Mouse (Mus musculus): ENCODE results near the gene Atp6v0d1. TPM values are rescaled to one million over a fixed set of nuclear protein-coding genes. Genes with fewer than 3 reads are reported as not detected.

The Atp6v0d1 gene
- total RNA-seq, 1 experiment from 2014 or later = 33.4 TPM

DNA sequence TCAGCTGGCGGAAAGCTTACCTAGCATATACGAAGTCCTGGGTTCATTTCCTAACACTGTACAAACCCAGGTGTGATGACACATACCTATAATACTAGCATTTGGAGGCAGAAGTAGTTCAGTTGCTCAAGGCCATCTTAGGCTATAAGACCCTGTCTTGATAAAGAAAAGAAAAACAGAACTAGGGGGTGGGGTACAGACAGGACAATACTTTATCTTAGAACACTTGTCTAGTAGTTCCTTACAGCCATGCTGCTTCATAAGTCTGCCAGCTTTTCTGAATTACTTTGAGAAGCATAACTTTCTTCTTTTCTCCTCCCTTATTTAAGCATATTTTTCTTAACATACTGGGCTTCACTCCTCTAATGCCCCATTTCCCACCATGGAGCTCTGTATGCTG lies 23.0 kb downstream of the Atp6v0d1 start:
- no peak for ATAC-seq (replicated peaks; ENCODE audit: low read depth, poor library complexity, severe bottlenecking)

DNA sequence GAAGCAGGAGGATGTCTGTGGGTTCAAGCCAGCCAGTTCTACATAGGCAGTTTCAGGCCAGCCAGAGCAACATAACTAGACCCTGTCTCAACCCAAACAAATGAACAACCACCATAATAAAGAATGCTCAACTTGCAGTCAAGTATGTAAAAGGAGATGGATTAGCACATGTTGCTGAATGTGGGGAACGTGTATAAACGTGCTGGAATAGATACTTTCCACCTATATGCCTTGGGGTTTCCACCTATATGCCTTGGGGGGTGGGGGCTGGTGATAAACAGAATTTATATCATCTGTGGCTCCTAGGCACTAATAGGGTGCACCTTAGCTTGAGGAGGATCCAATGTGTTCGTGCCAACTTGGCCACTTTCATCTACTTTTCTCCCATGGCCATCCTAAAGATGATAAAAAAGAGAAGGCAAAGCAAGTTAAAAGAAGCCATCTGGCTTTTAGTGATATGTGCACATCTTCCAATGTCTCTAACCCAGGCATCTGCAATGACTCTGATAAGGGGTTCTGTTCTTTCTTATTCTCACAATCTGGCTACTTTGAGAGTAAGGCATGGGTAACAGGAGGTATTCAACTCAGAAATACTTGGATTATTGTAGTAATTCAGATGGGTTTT lies 23.7 kb downstream of the Atp6v0d1 start:
- ATAC-seq (replicated peaks; ENCODE audit: low read depth, poor library complexity, severe bottlenecking) = peak; percentile 66

DNA sequence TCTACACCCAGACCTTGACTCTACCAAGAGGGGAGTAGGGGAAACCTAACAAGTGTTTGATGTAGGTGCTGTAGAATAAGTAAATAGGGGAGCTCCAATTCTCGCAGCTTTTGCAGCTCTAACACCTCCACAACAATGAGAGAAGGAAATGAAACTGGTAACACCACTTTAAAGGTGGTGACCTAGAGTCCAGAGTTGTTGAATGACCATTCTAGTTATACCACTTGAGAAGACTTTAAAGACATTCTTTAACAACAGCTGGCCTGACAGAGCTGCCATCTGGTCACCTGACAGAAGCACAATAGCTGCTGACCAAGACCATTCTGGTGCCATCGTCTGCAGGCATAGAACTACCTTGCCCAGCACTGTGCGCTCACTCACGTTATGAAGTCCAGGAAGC lies 26.9 kb downstream of the Atp6v0d1 start:
- ATAC-seq (replicated peaks; ENCODE audit: low read depth, poor library complexity, severe bottlenecking) = no peak

DNA sequence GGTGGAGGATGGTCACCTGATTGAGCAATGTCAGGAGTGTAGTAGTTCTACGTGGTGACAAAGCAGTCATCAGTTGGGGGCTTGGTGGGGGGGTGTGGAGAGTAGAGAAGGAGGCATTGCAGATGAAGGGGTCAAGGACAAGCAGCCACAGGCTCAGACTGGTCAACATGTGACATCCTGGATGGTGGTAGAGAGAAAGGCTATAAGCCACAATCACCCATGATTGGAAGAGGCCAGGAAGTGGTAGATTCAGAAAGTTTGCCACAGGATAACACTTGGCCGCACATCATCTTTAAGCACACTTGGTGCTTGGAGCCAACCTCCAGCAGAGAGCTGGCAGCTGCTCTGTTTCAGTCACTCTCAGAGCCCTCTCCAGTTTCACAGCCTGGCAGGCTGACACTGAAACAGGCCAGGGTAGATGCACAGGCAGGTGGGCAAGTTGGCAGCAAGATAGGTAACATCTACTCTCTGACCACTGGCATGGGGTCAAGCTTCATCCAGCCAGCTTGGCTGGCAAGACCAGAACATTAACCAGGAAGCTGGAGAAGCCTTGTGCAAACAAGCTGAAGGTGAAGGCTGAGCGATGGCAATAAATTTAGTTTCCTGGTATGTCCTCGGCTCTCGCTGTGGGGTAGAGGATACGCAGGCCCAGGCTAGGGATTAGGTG lies 28.7 kb downstream of the Atp6v0d1 start:
- ATAC-seq (replicated peaks; ENCODE audit: low read depth, poor library complexity, severe bottlenecking) = no peak

DNA sequence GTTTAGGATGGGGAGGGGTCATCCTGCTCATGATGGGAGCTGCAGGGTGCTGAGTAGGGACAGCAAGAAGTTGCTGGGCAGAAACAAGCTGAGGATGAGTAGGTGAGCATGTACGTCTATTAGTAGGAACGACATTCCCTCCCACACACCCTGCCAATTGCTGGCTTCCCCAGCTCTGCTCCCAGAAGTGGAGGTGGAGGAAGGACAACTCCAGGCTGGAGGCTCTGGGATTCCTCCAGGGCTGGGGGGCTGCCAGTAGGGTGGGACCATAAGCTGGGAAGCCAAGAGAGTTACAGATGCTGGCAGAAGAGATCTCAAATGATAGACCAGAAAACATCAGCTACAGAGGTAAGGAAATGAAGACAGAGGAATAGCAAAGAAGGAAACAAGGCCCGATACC lies 29.3 kb downstream of the Atp6v0d1 start:
- ATAC-seq (replicated peaks; ENCODE audit: low read depth, poor library complexity, severe bottlenecking) = no peak

DNA sequence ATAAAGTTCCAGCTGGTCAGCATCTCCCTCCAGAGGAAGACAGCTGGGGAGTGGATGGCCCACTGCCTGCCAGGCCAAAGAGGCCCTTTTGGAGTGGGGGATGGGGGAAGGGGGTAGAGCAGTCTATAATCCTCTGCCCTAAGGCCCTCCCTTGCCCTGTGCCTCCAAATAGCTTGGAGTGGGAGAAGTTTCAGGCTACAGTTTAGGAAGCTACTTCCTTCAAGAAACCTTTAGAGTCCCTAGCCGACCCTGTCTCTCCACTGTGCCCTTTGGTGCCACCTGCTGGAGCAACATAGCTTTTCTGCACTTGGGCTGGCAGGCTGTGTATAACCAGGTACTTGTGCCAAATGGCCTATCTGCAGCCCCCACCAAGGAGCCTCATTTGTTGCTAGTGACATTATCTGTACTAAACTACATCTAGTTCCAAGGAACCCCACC lies 31.9 kb downstream of the Atp6v0d1 start:
- peak; percentile 89 for ATAC-seq (replicated peaks; ENCODE audit: low read depth, poor library complexity, severe bottlenecking)

DNA sequence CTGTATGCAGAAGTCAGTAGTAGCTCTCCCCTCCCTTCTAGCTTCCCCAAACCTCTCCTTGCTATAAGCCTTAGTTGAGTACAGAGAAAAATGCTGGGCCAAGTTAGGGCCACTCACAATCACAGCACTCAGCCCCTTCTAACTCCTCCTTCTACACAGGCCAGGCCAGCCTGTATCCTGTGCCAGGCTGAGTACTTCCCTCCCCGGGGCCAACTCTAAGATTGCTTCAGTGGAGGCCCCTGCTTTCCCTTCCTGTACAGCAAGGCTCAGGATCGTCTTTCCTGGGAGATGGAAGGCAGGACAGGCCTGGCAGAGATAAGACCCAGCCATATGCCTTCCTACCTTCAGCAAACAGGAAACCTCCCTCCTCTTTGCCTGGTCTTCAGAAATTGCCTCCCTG lies 32.4 kb downstream of the Atp6v0d1 start:
- ATAC-seq (replicated peaks; ENCODE audit: low read depth, poor library complexity, severe bottlenecking) = no peak

DNA sequence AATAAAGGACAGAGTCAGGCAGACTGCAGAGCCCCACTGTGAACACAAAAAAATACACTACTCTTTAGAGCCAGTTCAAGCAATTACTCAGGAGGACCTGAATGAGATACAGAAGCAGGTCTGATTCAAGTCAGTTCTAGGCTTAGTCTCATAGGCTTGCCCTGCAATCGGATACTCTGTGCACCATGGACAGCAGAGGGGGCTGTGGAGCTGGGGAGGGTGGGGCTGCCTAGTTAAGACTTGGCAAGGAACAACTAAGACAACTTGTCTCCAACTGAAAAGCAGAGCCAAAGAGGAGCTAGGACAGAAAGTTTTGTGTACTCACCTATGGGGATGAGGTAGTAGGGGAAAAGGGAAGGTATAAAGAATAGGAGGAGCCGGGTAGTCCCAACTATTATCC lies 34.1 kb downstream of the Atp6v0d1 start:
- peak; percentile 63 for ATAC-seq (replicated peaks; ENCODE audit: low read depth, poor library complexity, severe bottlenecking)

DNA sequence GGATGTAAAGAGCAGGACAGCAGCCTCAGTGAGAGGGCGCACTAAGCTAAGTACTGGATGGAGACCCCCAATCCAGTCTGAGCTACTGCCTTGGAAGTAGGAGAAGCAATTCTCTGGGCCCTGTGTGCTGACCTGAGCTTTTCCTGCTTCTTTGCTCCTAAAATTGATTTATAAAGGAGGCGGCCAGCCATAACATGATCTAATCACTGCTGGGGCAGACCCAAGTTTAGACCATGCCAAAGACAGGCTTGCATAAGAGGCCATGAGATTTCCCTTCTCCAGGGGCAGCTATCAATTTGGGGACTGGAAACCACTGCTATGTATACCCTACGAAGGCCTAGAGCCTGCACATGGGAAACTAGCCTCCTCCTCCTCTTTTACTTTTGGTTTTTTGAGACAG lies 36.6 kb downstream of the Atp6v0d1 start:
- ATAC-seq (replicated peaks; ENCODE audit: low read depth, poor library complexity, severe bottlenecking) = no peak

DNA sequence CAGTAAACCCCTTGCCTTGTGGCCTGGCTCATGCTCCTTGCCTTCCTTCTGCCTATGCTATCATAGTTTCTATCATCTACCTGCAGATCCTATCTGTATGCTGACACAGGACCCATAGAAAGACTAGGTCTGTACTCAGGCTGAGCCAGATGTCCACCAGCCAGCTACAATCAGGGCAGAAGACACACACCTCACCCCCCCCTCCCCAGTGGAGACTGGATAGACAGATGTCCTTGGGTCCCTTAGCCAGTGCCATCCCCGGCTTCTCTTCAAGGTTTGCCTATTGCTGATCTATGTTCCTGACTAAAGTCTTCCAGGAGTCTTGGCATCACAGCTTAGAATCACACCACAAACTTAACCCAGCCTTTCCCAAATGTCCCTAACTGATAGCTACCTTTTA lies 37.6 kb downstream of the Atp6v0d1 start:
- no peak for ATAC-seq (replicated peaks; ENCODE audit: low read depth, poor library complexity, severe bottlenecking)

DNA sequence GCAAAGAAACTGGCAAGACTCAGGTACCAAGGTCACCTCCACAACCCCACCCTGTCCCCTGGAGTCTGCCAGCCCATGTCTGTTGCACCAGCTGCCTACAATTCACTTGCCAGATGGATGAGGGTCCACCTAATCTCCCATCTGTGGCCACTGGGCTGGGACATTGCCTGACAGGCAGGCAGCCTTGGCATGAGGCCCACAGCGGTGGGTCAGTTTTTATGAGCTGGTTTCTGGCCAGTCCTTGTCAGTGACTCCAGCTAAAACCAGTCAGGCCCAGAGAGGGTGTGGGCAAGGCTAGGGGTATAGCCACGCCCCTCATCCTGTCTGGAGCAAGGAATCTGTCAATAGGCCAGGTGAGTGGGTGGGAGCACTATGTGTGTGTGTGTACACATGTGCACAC lies 38.7 kb downstream of the Atp6v0d1 start:
- ATAC-seq (replicated peaks; ENCODE audit: low read depth, poor library complexity, severe bottlenecking) = no peak

DNA sequence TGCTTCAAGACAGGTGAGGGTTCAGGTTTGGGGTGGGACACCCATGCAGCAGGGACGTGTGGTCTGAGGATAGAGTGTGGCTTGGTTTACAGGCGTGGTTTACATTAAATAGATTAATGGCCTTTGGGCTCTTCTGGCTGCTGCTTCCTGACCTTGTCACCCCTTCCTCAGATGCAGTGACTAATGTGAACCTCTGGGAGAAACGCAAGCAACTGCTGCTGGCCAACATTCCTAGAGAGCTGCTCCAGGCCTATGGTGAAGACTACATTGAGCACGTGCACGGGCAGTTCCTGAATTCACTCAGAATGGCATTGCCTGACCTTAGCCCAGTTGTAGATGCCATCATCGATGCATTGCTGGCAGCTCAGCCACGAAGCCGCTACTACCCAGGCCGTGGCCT lies 43.0 kb downstream of the Atp6v0d1 start:
- no peak for ATAC-seq (replicated peaks; ENCODE audit: low read depth, poor library complexity, severe bottlenecking)

DNA sequence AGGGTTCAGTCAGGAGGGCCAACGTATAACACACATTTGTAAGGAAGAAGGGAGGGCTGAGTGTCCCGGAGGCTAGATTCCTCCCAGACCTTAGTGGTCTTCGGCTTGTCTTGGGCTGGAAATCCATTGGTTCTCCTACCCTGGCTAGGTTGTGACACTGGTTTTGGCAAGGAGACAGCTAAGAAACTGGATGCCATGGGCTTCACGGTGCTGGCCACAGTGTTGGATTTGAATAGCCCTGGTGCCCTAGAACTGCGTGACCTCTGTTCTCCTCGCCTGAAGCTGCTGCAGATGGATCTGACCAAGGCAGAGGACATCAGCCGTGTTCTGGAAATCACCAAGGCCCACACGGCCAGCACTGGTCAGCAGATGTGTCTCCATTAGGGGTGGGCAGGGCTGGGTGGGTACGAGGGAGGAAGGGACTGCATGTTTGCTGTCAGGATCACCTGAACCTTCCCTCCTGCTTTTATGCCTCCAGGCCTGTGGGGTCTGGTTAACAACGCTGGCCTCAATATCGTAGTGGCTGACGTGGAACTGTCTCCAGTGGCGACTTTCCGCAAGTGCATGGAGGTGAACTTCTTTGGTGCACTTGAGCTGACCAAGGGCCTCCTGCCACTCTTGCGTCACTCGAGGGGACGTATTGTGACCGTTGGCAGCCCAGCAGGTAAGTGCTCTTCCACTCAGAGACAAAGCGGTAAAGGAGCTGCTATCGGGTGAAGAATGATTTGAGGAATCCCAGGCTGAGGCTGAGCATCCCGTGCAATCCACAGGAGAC lies 43.7 kb downstream of the Atp6v0d1 start:
- ATAC-seq (replicated peaks; ENCODE audit: low read depth, poor library complexity, severe bottlenecking) = no peak

DNA sequence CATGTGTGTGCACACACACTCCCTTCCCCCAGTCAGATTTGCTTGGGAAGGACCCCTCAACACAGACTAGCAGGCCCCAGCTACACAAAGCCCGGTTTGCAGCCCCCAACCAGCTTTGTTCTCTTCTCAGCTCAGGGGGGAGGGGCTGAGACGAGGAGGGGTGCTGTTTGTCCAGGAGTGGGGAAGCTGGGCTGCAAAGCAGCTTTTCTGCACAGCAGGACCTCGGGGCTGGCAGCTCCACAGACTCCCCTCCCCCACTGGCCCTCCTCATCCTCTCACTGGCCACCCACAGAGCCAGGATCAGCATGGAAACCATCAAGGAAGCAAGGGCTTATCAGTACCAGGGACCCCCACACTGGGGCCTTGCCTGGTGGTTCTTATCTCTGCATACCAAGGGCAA lies 44.8 kb downstream of the Atp6v0d1 start:
- ATAC-seq (replicated peaks; ENCODE audit: low read depth, poor library complexity, severe bottlenecking) = no peak

DNA sequence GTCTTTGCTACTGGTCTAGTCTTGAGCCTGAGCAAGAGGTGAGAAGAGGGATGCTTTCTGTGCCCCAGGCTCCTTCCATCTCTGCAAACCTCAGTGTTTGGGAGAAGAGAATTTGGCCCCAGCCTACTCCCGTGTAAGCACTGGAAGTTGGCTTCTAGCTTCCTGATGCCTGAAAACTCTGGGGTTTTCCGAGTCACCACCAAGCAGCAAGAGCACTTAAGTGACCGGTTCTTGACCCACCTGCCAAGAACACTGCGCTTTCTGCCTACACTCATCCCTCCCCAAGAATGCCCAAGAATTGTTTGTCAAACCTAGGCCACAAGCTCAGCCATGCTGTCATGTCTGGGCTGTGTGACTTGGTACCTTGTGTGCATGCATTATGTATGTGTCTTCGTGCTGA lies 45.3 kb downstream of the Atp6v0d1 start:
- ATAC-seq (replicated peaks; ENCODE audit: low read depth, poor library complexity, severe bottlenecking) = no peak

DNA sequence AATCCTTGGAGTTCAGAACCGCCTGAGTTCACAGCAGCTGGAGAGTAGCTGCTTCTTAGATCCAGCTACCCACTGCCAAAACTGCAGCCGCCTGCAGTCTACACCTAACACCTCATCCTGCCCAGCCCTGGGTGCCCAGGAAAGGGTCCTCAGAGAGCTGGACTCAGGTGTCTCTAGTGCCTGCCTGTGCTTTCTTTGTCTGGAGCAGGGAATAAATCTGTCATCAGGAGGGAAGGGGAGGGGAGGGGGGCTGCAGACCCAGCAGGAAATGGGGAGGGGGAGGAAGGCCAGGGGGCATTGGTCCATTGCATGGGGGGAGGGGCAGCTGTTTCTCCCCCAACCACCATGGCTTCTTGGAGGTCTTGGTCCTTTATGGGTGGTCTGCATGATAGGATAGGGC lies 46.3 kb downstream of the Atp6v0d1 start:
- no peak for ATAC-seq (replicated peaks; ENCODE audit: low read depth, poor library complexity, severe bottlenecking)

DNA sequence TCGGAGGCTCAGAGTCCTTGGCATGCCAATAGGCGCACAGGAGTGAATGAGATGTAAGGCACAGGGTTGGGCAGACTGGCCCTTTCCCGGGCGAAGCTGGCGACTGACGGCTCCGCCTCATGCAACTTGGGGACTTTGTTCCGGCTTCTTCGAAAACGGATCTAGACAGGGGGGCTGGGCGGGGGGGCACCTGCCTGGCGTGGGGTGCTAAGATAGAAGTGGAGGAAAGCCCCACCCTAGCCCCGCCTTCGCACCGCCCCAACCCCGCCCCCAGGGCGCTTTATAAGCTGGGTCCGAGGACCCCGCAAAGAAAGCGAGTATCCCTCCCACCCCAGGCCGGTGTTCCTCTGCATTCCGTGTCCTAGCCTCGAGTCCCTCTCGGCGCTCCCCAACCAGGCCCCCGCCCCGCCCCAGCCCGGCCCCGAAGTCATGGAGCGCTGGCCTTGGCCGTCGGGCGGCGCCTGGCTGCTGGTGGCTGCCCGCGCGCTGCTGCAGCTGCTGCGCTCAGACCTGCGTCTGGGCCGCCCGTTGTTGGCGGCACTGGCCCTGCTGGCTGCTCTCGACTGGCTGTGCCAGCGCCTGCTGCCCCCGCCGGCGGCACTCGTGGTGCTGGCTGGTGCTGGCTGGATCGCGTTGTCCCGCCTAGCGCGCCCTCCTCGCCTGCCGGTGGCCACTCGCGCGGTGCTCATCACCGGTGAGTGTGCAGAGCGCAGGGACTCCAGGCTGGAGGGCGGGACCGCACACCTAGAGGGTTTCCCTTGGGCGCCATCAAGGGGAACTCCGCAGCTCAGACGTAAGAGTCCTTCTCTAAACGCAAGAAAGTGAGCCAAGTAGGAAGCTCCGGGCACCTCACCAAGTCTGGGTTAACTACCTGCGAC lies 47.2 kb downstream of the Atp6v0d1 start, which contains the start of gene Hsd11b2:
Gene Hsd11b2 (plus strand): TSS at position 320 of the 878 bp plus-strand sequence.
- peak; percentile 30 for ATAC-seq (replicated peaks; ENCODE audit: low read depth, poor library complexity, severe bottlenecking)

DNA sequence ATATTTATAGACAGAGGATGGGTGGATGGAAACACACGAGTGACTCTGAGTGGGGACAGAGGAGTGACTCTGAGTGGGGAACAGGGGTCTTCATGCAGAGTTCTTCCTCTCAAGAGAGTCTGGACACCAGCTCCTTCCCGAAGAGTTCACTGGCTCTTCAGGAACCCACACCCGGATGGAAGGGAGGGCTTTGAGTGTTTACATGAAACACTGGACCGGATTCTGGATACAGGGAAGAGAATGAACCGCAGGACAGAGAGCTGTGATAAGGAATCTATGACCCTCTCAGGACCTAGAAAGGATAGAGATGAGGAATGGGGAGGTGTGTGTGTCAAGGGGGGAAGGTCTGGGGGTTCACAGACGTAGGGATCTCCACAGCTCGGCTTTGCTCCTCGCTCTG lies 48.5 kb downstream of the Atp6v0d1 start:
- ATAC-seq (replicated peaks; ENCODE audit: low read depth, poor library complexity, severe bottlenecking) = no peak

DNA sequence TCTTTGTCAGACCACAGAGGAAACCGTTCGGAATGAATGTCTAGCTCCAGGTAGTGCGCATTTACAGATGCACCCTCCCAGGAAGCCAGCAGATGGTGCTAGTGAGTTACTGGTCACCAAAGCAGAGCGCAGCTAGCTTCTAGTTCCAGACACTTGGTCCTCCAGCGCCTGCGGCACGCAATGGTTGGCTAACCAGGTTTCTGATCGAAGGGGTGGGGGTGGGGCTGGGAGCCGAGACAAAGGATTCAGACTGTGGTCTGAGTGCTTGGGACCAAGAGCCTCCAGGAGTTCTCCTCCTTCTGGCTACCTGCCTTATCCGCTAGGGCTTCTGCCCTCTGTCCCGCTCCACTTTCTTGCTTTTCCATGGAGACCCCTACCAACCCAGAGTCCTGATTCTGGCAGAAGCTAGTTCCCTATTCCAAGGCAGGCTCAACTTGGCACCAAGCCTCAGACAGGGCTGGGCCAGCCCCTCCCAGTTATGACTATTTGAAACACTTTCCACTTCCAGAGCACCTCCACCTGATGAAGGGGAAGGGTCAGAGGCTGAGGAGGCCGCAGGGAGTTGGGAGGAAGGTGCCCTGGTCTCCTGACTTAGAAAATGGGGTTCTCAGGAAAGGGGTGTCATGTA lies 49.7 kb downstream of the Atp6v0d1 start:
- peak; percentile 81 for ATAC-seq (replicated peaks; ENCODE audit: low read depth, poor library complexity, severe bottlenecking)

DNA sequence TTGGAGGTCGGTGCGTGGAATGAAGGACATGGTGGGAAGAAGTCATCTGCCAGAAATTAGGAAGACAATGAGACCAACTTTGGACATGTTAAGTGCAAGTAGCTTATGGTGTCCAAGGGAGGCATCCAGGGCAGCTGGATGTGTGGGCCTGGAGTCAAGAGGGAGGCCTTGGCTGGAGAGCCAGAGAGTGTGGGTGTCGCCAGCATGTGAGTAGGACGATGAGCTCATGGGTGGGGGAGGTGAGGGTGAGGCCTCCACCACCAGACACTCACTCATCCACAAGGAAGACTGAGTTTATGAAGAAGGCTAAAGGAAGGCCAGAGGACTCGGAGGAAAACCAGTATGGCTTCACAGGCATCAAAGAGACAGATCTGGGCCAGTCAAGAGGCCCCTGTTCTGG lies 51.2 kb downstream of the Atp6v0d1 start:
- no peak for ATAC-seq (replicated peaks; ENCODE audit: low read depth, poor library complexity, severe bottlenecking)
